Mouse (Mus musculus) bone marrow, adult 2 months (tissue): ENCODE data around the gene Rcbtb2. TPM values are rescaled to one million over a fixed set of nuclear protein-coding genes. Genes with fewer than 3 reads are reported as not detected.

Source experiments
- H3K27ac ChIP-seq: fragments of 200-500 bp; 2 replicates; pipeline ENCODE4 v1.5.1; 2012; ENCODE audit warnings: low read depth, mild to moderate bottlenecking, control low read depth, inconsistent platforms, low read length; ENCODE audit not compliant: control insufficient read depth, poor library complexity, insufficient read depth
- H3K4me1 ChIP-seq: fragments of 200-500 bp; 2 replicates; pipeline ENCODE4 v1.6.1; 2011; ENCODE audit warnings: low read length; ENCODE audit not compliant: control insufficient read depth, insufficient read depth
- H3K4me3 ChIP-seq: fragments of 200-500 bp; replicated peaks from 2 replicates; pipeline ENCODE3; 2011; ENCODE audit warnings: mild to moderate bottlenecking, low read depth, low read length, control low read depth; ENCODE audit not compliant: control insufficient read depth
- CTCF ChIP-seq: fragments of 200-500 bp; IDR thresholded peaks from 2 replicates; pipeline ENCODE4 v1.5.1; 2011; ENCODE audit warnings: low read length, control low read depth; ENCODE audit not compliant: control insufficient read depth, insufficient read depth
- POLR2A ChIP-seq: fragments of 200-500 bp; IDR thresholded peaks from 2 replicates; pipeline ENCODE4 v1.6.1; 2011; ENCODE audit warnings: low read depth, mild to moderate bottlenecking, control low read depth, low read length, borderline replicate concordance; ENCODE audit not compliant: control insufficient read depth
- WGBS: fragments of 180-500 bp; shearing (Covaris S2); methylation state at CpG from one replicate; pipeline ENCODE4 v1.1.7; 2018; 5-methylcytosine and 5-hydroxymethylcytosine counted together
- polyA plus RNA-seq: library from polyadenylated mRNA; stranded (reverse); fragments of >200 nt; gene quantifications from 2 replicates; pipeline ENCODE4 v1.2.4, GENCODE M21; 2011; ENCODE audit warnings: low replicate concordance; ENCODE audit not compliant: missing spikeins, insufficient read depth, insufficient read length

Rcbtb2 gene
- polyA plus RNA-seq, 1 experiment: 18.3 TPM

DNA sequence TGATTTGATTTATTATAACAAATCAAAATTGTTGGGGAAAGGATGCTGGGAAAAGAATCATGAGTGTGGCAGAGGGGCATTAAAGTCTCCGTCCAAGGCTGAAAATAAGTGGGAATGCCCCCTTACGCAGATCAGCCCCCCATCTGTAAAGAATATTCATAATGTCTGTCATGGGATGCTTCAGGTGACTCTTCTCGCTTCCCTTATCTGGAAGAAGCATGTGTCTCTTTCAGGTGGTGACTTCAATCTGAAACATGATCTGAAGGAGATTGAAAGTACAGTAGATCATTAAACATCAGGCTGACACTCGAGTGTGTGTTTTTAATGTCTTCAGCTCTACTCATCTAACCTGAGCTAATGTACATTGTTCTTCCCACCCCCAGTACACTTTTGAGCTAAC lies 22.7 kb downstream of the Rcbtb2 start:
- 85% methylated on average over 4 of the region's 4 CpGs for WGBS
- H3K27ac ChIP-seq: no peak overlapping the region
- no peak overlapping the region for H3K4me3 ChIP-seq
- peaks cover 2% of the 10 kb centered on the region for H3K4me1 ChIP-seq
- TF ChIP-seq CTCF (no peak), POLR2A (no peak)

DNA sequence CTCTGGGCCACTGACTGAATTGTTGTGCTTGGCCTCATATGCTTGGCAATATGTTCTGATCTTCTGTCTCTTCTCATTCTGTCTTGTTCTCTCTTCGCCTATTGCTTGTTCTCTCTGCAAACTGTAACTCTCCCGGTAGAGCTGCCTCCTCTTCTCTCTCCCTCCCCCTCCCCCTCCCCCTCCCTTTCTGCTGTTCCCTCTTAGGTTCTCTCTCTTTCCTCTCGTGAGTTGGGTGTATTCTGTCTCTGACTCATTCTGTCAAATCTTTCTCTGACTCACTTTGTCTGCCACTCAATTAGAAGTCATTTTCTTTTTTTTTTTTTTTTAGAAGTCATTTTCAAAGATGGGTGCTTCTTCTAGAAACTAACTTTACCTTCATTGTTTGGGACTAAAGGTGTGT lies 23.9 kb downstream of the Rcbtb2 start:
- peaks cover 2% of the 10 kb centered on the region for H3K4me1 ChIP-seq
- TF ChIP-seq CTCF: no peak
- TF ChIP-seq POLR2A: no peak
- H3K27ac ChIP-seq: no peak overlapping the region
- WGBS: 39% methylated on average over 3 of the region's 3 CpGs
- no peak overlapping the region for H3K4me3 ChIP-seq

DNA sequence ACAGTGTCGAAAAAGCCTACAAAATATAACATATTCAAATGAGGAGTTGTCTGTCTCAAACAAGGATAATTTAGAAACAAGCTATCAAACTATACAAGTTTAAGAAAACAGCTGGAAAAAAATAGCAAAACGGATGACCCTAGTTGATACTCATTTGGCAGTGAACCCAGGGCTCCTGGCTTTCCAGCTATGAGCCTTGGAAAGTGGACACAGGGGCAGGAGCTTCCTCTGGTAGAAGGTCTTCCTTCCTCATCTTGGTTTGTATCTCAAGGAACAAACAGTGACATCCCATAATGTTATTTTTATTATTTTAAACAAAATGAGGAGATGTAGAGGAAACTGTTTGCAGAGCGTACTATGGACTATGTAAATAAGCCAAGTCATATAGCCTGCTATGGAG lies 25.3 kb downstream of the Rcbtb2 start:
- whole genome bisulfite sequencing: 75% methylated on average over 3 of the region's 3 CpGs
- Histone ChIP-seq H3K27ac (no peak overlapping the region), H3K4me3 (no peak overlapping the region), H3K4me1 (peaks cover 2% of the 10 kb centered on the region)
- TF ChIP-seq POLR2A: no peak
- no peak for TF ChIP-seq CTCF

DNA sequence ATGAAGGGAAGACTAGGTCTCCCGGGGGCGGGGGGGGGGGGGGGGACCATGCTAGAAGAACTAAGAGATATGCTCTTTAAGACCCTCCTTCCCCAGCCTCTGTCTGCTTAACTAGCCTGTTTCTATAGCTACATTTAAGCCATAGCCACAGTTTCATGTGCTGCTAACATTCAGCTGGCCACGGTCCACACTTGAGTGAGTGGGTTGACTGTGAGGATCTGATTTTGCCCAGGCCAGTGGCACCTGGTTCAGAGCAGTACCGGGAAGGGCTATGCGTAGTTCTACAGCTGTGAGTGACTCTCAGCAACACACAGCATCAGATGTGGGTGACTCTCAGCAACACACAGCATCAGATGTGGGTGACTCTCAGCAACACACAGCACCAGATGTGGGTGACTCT lies 38.5 kb downstream of the Rcbtb2 start:
- WGBS: 91% methylated on average over 5 of the region's 5 CpGs

DNA sequence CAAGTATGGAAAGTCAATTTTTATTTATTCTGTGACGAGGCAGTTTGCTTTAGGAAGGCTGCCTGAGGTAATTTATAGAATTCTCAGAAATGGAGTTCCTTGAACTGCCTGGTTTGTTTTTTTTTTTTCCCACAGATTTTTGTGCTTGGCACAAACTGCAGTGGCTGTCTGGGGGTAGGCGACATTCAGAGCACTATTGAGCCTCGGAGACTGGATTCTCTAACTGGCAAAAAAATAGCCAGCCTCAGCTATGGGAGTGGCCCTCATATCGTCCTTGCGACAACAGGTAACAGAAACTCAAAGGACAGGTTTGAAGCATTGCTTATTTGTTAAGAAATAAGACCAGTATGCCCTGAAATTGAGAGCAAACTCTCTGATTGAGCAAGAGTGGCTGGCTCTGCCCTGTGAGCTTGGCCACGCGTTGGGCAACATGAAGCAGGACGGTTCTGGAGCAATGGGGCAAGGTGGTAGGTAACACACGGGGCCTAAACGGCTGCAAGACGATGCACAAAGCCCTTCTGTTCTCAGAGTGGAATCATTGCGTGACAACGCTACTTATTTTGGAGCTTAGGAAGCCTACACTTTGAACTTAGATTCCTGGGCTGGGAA lies 39.5 kb downstream of the Rcbtb2 start:
- H3K4me3 ChIP-seq: no peak overlapping the region
- peaks cover 3% of the 10 kb centered on the region; the same call in 1 of the 2 replicates for H3K4me1 ChIP-seq
- H3K27ac ChIP-seq: peak overlapping the region; percentile 0; the same call in 1 of the 2 replicates
- WGBS: 48% methylated on average over 13 of the region's 13 CpGs
- TF ChIP-seq CTCF (no peak), POLR2A (no peak)

More for the DNA sequence above, 38.5 kb downstream of the Rcbtb2 start:
- Histone ChIP-seq H3K4me1 (peaks cover 3% of the 10 kb centered on the region; the same call in 1 of the 2 replicates), H3K27ac (no peak overlapping the region), H3K4me3 (no peak overlapping the region)
- TF ChIP-seq POLR2A (no peak), CTCF (no peak)

DNA sequence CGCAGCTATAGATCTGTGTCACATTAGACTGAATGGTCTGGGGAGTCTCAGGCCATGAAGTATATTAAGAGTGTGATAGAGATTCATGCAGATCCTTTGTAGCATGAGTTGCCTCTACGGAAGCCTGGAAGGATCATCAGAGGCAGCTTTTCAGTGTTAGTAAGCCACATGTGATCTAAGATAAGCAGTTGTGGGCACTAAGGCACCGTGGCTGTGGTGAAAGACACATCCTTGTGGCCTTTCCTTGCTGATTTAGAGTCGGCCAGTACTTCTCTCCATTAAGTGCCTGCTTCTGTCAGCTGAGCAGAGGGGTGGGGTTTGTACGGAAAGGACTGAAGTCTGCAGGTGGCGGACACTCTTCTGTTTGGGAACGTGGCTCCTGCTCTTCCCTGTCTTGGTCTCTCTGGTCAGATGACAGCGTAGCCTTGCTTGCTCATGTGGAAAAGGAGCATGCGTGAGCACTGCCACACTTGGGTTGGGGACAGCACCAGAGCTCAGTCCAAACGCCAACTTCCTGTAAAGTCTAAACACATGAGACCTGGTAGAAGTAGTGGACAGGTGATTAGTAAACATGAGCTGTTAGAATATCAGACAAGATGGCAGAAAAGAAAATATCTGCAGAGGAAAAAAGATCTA lies 40.6 kb downstream of the Rcbtb2 start:
- WGBS: 61% methylated on average over 10 of the region's 10 CpGs
- TF ChIP-seq POLR2A: no peak
- no peak for TF ChIP-seq CTCF
- Histone ChIP-seq H3K27ac (no peak overlapping the region), H3K4me3 (no peak overlapping the region), H3K4me1 (peaks cover 3% of the 10 kb centered on the region; the same call in 1 of the 2 replicates)

DNA sequence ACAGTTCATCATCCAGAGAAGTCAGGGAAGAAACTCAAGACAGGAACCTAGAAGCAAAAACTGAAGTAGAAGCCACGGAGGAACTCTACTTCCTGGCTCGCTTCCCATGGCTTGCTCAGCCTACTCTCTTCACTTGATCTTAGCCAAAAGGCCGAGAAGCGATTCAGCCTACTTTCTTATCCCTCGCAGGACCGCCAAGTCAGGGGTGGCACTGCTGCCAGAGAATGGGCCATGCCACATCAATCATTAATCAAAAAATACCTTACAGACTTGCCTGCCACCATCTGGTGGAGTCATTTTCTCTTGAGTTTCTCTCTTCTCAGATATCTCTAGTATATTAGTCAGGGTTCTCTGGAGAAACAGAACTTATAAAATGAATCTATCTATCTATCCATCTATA lies 42.3 kb downstream of the Rcbtb2 start:
- Histone ChIP-seq H3K4me1 (peaks cover 3% of the 10 kb centered on the region; the same call in 1 of the 2 replicates), H3K4me3 (no peak overlapping the region), H3K27ac (no peak overlapping the region)
- WGBS: 82% methylated on average over 6 of the region's 6 CpGs
- TF ChIP-seq POLR2A: no peak
- no peak for TF ChIP-seq CTCF

DNA sequence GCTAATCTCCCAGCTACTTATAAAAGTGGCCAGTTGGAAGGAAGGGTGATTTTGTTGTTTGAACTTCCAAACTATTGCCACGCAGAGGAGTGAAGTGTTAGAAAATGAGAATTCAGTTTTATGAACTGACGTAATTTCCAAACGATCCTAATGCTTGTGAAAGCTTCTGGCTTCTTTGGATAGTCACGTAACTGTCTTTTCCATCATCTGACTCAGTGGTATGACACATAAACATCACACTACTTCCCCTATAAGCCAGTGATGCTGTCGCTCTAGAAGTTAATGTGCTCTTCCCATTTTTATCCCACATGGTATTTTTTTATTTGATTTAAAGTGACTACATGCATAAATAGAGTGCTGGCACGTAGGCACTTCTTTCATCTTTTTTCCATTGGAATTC lies 45.8 kb downstream of the Rcbtb2 start:
- no peak for TF ChIP-seq POLR2A
- no peak for TF ChIP-seq CTCF
- H3K4me3 ChIP-seq: no peak overlapping the region
- no peak overlapping the region for H3K27ac ChIP-seq
- 47% methylated on average over 6 of the region's 6 CpGs for WGBS
- peaks cover 3% of the 10 kb centered on the region; the same call in 1 of the 2 replicates for H3K4me1 ChIP-seq
